Mouse (Mus musculus): ENCODE measurements around the gene Mlf2. TPM values are rescaled to one million over a fixed set of nuclear protein-coding genes. Genes with fewer than 3 reads are reported as not detected.

The Mlf2 gene
- polyA plus RNA-seq, 1 experiment, result 403 TPM

DNA sequence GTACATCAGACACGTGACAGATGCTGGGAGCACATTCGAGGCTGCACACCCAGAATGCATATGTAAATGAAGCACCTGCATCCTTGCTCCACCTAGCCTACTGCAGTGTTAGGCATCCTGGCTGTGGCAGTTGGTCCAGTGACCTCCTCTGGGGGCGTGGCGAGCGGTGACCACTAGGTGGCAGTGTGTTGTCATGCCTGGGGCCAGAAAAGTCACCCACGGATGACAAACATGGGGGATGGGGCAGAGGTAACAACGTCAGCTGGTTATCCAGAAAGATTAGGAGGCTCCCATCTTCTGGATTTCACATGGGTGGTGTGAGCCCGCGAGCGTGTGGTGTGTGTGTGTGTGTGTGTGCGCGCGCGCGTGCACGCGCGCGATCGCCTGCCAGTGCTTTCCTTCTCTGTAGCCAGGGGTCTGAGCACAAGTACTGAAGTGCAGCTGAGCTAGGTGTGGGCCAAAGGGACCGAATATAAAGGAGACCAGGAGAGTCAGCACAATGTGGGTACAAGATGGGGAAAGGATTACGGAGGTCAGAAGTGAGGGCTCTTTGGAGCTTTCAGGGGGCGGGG lies 27.5 kb upstream of the Mlf2 start:
- Histone ChIP-seq H3K4me1 (ENCODE audit: control insufficient read depth, insufficient read depth, low read length) (peaks cover 7% of the 10 kb centered on the region; the same call in 1 of the 2 replicates), H3K27me3 (replicated peaks; ENCODE audit: control insufficient read depth, insufficient read depth, low read length) (no peaks in the 10 kb centered on the region), H3K4me3 (ENCODE audit: insufficient read depth, low read depth, low read length) (peak overlapping the region; percentile 36), H3K27ac (ENCODE audit: insufficient read depth, low read depth, low read length) (peak overlapping the region; percentile 89), H3K36me3 (ENCODE audit: control insufficient read depth, insufficient read depth, low read length) (no peaks in the 10 kb centered on the region)
- DNase-seq, result peak; percentile 97
- under 1% methylated on average over 23 of the region's 23 CpGs for WGBS
- TF ChIP-seq CTCF (conservative IDR thresholded peaks at IDR 0.05; ENCODE audit: insufficient read depth, insufficient read length, low read depth, low read length), result peak; percentile 98
- TF ChIP-seq POLR2A (IDR thresholded peaks at IDR 0.05; ENCODE audit: low read depth, low read length), result peak; percentile 14

DNA sequence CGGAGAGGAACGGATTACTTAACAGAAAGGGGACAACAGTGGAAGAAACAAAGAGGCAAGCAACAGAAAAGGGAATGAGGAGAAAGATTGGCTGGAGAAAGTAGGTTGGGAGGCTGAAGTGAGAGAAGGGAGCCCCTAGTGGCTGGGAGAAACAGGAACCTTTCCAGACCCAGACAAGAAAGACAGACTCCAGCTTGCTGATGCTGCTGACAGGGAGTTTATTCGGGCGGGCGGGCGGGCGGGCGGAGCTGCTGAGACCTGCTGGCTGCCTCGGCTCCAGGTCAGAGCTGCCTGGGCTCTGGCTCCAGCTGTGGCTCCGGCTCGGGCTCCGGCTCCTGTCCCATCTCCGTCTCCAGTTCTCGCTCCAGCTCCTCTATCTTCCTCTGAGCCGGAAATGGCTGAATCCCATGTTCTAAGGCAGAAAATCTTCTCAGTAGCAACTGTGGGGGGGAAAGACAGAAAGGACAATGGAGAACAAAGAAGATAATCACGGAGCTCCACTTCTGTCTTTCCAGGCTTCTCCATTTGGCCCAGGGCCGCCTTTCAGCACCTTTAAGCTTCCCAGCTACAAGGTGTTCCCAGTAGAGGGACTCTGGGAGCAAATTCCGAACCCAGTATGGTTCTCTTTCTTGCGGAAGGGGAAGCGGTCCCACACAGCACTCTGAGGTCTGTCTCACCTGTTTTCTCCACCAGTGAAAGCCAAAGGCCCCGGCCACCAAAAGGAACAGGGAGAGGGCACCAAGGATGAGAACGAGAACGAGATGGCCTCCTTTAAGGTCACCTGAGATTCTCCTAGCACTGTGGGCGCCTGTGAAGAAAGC lies 26.8 kb upstream of the Mlf2 start:
- Histone ChIP-seq H3K4me3 (ENCODE audit: insufficient read depth, low read depth, low read length) (peak overlapping the region; percentile 36), H3K27ac (ENCODE audit: insufficient read depth, low read depth, low read length) (peak overlapping the region; percentile 95), H3K27me3 (replicated peaks; ENCODE audit: control insufficient read depth, insufficient read depth, low read length) (no peaks in the 10 kb centered on the region), H3K36me3 (ENCODE audit: control insufficient read depth, insufficient read depth, low read length) (no peaks in the 10 kb centered on the region), H3K4me1 (ENCODE audit: control insufficient read depth, insufficient read depth, low read length) (peaks cover 7% of the 10 kb centered on the region; the same call in 1 of the 2 replicates)
- WGBS, result 10% methylated on average over 24 of the region's 24 CpGs
- peak; percentile 94 for DNase-seq
- TF ChIP-seq CTCF (conservative IDR thresholded peaks at IDR 0.05; ENCODE audit: insufficient read depth, insufficient read length, low read depth, low read length) (peak; percentile 70), POLR2A (IDR thresholded peaks at IDR 0.05; ENCODE audit: low read depth, low read length) (no peak)

GRCm38 (mm10) chr6:124904991-124905860 lies 26.0 kb upstream of the Mlf2 start:
- TF ChIP-seq CTCF (conservative IDR thresholded peaks at IDR 0.05; ENCODE audit: insufficient read depth, insufficient read length, low read depth, low read length) (no peak), POLR2A (IDR thresholded peaks at IDR 0.05; ENCODE audit: low read depth, low read length) (no peak)
- H3K27ac ChIP-seq (ENCODE audit: insufficient read depth, low read depth, low read length), result peak overlapping the region; percentile 95
- H3K4me3 ChIP-seq (ENCODE audit: insufficient read depth, low read depth, low read length), result no peak overlapping the region; the same call in 1 of the 2 replicates
- H3K4me1 ChIP-seq (ENCODE audit: control insufficient read depth, insufficient read depth, low read length), result peaks cover 7% of the 10 kb centered on the region; the same call in 1 of the 2 replicates
- H3K36me3 ChIP-seq (ENCODE audit: control insufficient read depth, insufficient read depth, low read length), result no peaks in the 10 kb centered on the region
- 53% methylated on average over 16 of the region's 16 CpGs for WGBS
- H3K27me3 ChIP-seq (replicated peaks; ENCODE audit: control insufficient read depth, insufficient read depth, low read length), result no peaks in the 10 kb centered on the region
- no peak for DNase-seq

GRCm38 (mm10) chr6:124907767-124908166 lies 23.4 kb upstream of the Mlf2 start:
- Histone ChIP-seq H3K4me3 (ENCODE audit: insufficient read depth, low read depth, low read length) (no peak overlapping the region), H3K27ac (ENCODE audit: insufficient read depth, low read depth, low read length) (no peak overlapping the region), H3K4me1 (ENCODE audit: control insufficient read depth, insufficient read depth, low read length) (peaks cover 7% of the 10 kb centered on the region; the same call in 1 of the 2 replicates), H3K36me3 (ENCODE audit: control insufficient read depth, insufficient read depth, low read length) (no peaks in the 10 kb centered on the region), H3K27me3 (replicated peaks; ENCODE audit: control insufficient read depth, insufficient read depth, low read length) (no peaks in the 10 kb centered on the region)
- TF ChIP-seq POLR2A (IDR thresholded peaks at IDR 0.05; ENCODE audit: low read depth, low read length), result no peak
- TF ChIP-seq CTCF (conservative IDR thresholded peaks at IDR 0.05; ENCODE audit: insufficient read depth, insufficient read length, low read depth, low read length), result no peak
- WGBS, result 66% methylated on average over 1 of the region's 1 CpGs
- no peak for DNase-seq

DNA sequence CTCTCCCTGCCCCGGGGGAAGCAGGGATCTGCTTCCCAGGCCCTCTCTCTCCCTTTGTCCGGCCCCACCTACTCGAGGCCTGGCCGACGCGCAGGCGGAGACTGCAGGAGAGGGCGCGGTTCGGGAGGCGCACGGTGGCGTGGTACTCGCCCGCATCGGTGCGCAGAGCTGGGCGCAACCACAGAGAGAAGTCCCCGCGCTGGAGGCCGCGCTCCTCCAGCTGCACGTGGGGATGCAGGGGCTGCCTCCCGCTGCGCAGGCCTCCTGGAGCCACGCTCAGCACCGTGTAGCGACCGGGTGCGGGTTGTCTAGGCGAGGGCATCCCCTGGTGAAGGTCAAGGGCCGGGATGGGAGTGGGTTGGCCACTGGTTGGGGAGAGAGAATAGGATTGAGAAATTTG lies 21.2 kb upstream of the Mlf2 start:
- Histone ChIP-seq H3K27me3 (replicated peaks; ENCODE audit: control insufficient read depth, insufficient read depth, low read length) (no peaks in the 10 kb centered on the region), H3K4me1 (ENCODE audit: control insufficient read depth, insufficient read depth, low read length) (peaks cover 15% of the 10 kb centered on the region), H3K36me3 (ENCODE audit: control insufficient read depth, insufficient read depth, low read length) (peaks cover 3% of the 10 kb centered on the region; the same call in 1 of the 2 replicates), H3K27ac (ENCODE audit: insufficient read depth, low read depth, low read length) (no peak overlapping the region), H3K4me3 (ENCODE audit: insufficient read depth, low read depth, low read length) (no peak overlapping the region)
- TF ChIP-seq CTCF (conservative IDR thresholded peaks at IDR 0.05; ENCODE audit: insufficient read depth, insufficient read length, low read depth, low read length) (no peak), POLR2A (IDR thresholded peaks at IDR 0.05; ENCODE audit: low read depth, low read length) (no peak)
- 31% methylated on average over 32 of the region's 32 CpGs for WGBS
- DNase-seq, result no peak

GRCm38 (mm10) chr6:124911533-124912218 lies 19.5 kb upstream of the Mlf2 start, which contains the start of gene Lag3:
Gene Lag3, minus strand, starts transcription at chr6:124911705.
- no peaks in the 10 kb centered on the region for H3K27me3 ChIP-seq (replicated peaks; ENCODE audit: control insufficient read depth, insufficient read depth, low read length)
- TF ChIP-seq POLR2A (IDR thresholded peaks at IDR 0.05; ENCODE audit: low read depth, low read length), result no peak
- TF ChIP-seq CTCF (conservative IDR thresholded peaks at IDR 0.05; ENCODE audit: insufficient read depth, insufficient read length, low read depth, low read length), result no peak
- H3K27ac ChIP-seq (ENCODE audit: insufficient read depth, low read depth, low read length), result no peak within 1 kb of the TSS
- no peak within 1 kb of the TSS for H3K4me3 ChIP-seq (ENCODE audit: insufficient read depth, low read depth, low read length)
- H3K36me3 ChIP-seq (ENCODE audit: control insufficient read depth, insufficient read depth, low read length), result peaks cover 3% of the 10 kb centered on the region; the same call in 1 of the 2 replicates
- peaks cover 15% of the 10 kb centered on the region for H3K4me1 ChIP-seq (ENCODE audit: control insufficient read depth, insufficient read depth, low read length)
- WGBS, result 31% methylated on average over 13 of the region's 13 CpGs
- DNase-seq, result no peak
